Mouse (Mus musculus) heart, adult 2 months (tissue): ENCODE measurements around the gene Atpaf2.

Experiments used
- CTCF ChIP-seq: fragments of 200-600 bp; IDR thresholded peaks from 2 replicates; pipeline ENCODE4 v1.8.1; 2022; ENCODE audit warnings: antibody characterized with exemption, mild to moderate bottlenecking, moderate library complexity
- POLR2A ChIP-seq: fragments of 200-500 bp; IDR thresholded peaks from 2 replicates; pipeline ENCODE4 v1.6.1; 2011; ENCODE audit warnings: mild to moderate bottlenecking, low read depth, low read length, control low read depth; ENCODE audit not compliant: insufficient read depth

DNA sequence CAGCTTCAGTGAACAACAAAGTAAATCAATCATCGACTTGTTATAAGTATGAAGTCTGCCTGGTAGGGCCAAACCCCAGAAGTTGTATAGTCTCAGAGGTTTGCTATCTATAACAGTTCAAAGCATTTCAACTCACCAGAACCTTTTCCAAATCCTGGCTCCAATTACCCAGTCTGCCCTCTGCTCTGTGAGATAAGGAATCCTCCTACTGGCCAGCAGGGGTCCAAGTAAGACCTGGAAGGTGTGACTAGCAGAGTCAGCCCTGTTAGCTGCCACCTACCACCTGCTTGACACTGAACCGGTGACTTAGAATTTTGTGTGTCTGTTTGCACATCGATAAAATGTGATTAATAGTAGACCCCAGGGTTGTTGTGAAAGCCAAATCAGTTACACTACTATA is 51.0 kb downstream of the Atpaf2 start:
- TF ChIP-seq POLR2A (no peak), CTCF (peak; percentile 41)
